Mouse (Mus musculus): Measurements from ENCODE around the gene Acad12.
"Not testable (repeated sequence)": the region's sequence is repeated elsewhere in the genome, so short reads cannot be mapped to it uniquely, and the experiment has no call there.

Gene Acad12

GRCm38 (mm10) chr5:121609556-121610135 is 9.1 kb downstream of the Acad12 start:
- DNase-seq = not testable (repeated sequence)

- peak; percentile 90 for DNase-seq
These were observed 12.6 kb downstream of the Acad12 start for GRCm38 (mm10) chr5:121606151-121606550.

- DNase-seq = not testable (repeated sequence)
These were observed 14.9 kb downstream of the Acad12 start for GRCm38 (mm10) chr5:121603815-121604214.

- peak; percentile 97 for DNase-seq
These were observed 17.0 kb downstream of the Acad12 start for GRCm38 (mm10) chr5:121601547-121602299.

GRCm38 (mm10) chr5:121598871-121599610 is 19.7 kb downstream of the Acad12 start:
- DNase-seq = peak; percentile 60

GRCm38 (mm10) chr5:121597991-121598537 is 20.7 kb downstream of the Acad12 start:
- DNase-seq = no peak

GRCm38 (mm10) chr5:121597332-121597731 is 21.4 kb downstream of the Acad12 start:
- DNase-seq = no peak

GRCm38 (mm10) chr5:121596226-121596625 is 22.5 kb downstream of the Acad12 start:
- DNase-seq = no peak

GRCm38 (mm10) chr5:121595758-121596157 is 23.0 kb downstream of the Acad12 start:
- DNase-seq = no peak

GRCm38 (mm10) chr5:121594714-121595313 is 23.9 kb downstream of the Acad12 start:
- DNase-seq = peak; percentile 53

GRCm38 (mm10) chr5:121593451-121594401 is 25.0 kb downstream of the Acad12 start, which contains the start of gene Aldh2:
Aldh2 (minus strand) TSS chr5:121593824.
- peak; percentile 95 for DNase-seq

- peak; percentile 63 for DNase-seq
These were observed 25.8 kb downstream of the Acad12 start for GRCm38 (mm10) chr5:121592816-121593407.

GRCm38 (mm10) chr5:121592064-121592815 is 26.5 kb downstream of the Acad12 start:
- no peak for DNase-seq

GRCm38 (mm10) chr5:121591417-121592063 is 27.2 kb downstream of the Acad12 start:
- no peak for DNase-seq

GRCm38 (mm10) chr5:121589928-121590327 is 28.8 kb downstream of the Acad12 start:
- DNase-seq = no peak

- peak; percentile 91 for DNase-seq
These were observed 32.2 kb downstream of the Acad12 start for GRCm38 (mm10) chr5:121586400-121587039.

- no peak for DNase-seq
These were observed 33.0 kb downstream of the Acad12 start for GRCm38 (mm10) chr5:121585699-121586098.

- no peak for DNase-seq
These were observed 33.7 kb downstream of the Acad12 start for GRCm38 (mm10) chr5:121585005-121585404.

GRCm38 (mm10) chr5:121583765-121584501 is 34.8 kb downstream of the Acad12 start:
- DNase-seq = peak; percentile 99
